Mouse (Mus musculus) brain, adult 2 months (tissue): Measurements from ENCODE around the gene Atg4c.

ENCODE experiments used
- DNase-seq: peaks from one replicate; pipeline ENCODE4 v3.0.0; 2011; ENCODE audit warnings: low read depth, low spot score

Gene Atg4c

GRCm38 (mm10) chr4:99193810-99194582, at the start of gene Atg4c:
Gene Atg4c, plus strand, starts transcription at chr4:99193934.
- peak; percentile 97 for DNase-seq

GRCm38 (mm10) chr4:99151434-99151833, 42.3 kb upstream of the Atg4c start:
- DNase-seq = no peak

- no peak for DNase-seq
Measured at GRCm38 (mm10) chr4:99151885-99152558, 41.7 kb upstream of the Atg4c start.

GRCm38 (mm10) chr4:99156641-99157307, 37.0 kb upstream of the Atg4c start:
- DNase-seq = no peak

GRCm38 (mm10) chr4:99158495-99158894, 35.2 kb upstream of the Atg4c start:
- DNase-seq = no peak

GRCm38 (mm10) chr4:99160414-99160813, 33.3 kb upstream of the Atg4c start:
- DNase-seq = no peak

- DNase-seq = no peak
Measured at GRCm38 (mm10) chr4:99160899-99161298, 32.8 kb upstream of the Atg4c start.

- DNase-seq = peak; percentile 74
Measured at GRCm38 (mm10) chr4:99161457-99161971, 32.2 kb upstream of the Atg4c start.

GRCm38 (mm10) chr4:99163001-99163400, 30.7 kb upstream of the Atg4c start:
- no peak for DNase-seq

- peak; percentile 24 for DNase-seq
Measured at GRCm38 (mm10) chr4:99163547-99163946, 30.2 kb upstream of the Atg4c start.

- no peak for DNase-seq
Measured at GRCm38 (mm10) chr4:99168869-99169268, 24.9 kb upstream of the Atg4c start.

GRCm38 (mm10) chr4:99174265-99174664, 19.5 kb upstream of the Atg4c start:
- no peak for DNase-seq

- DNase-seq = no peak
Measured at GRCm38 (mm10) chr4:99176841-99177240, 16.9 kb upstream of the Atg4c start.

- no peak for DNase-seq
Measured at GRCm38 (mm10) chr4:99177255-99177654, 16.5 kb upstream of the Atg4c start.

GRCm38 (mm10) chr4:99178851-99179250, 14.9 kb upstream of the Atg4c start:
- peak; percentile 34 for DNase-seq

GRCm38 (mm10) chr4:99179446-99180120, 14.2 kb upstream of the Atg4c start:
- no peak for DNase-seq

- DNase-seq = no peak
Measured at GRCm38 (mm10) chr4:99180921-99181320, 12.8 kb upstream of the Atg4c start.

GRCm38 (mm10) chr4:99181739-99182419, 11.9 kb upstream of the Atg4c start:
- peak; percentile 42 for DNase-seq

GRCm38 (mm10) chr4:99182660-99183431, 10.9 kb upstream of the Atg4c start:
- peak; percentile 82 for DNase-seq

- DNase-seq = no peak
Measured at GRCm38 (mm10) chr4:99184678-99185077, 9.1 kb upstream of the Atg4c start.
